Mouse (Mus musculus): ENCODE measurements around the gene E130311K13Rik. TPM values are rescaled to one million over a fixed set of nuclear protein-coding genes. Genes with fewer than 3 reads are reported as not detected.

The E130311K13Rik gene
- total RNA-seq (2021) = 1 to 10 TPM; 6.4 to 7.1 TPM

- peak; percentile 94 for DNase-seq
Measured at GRCm38 (mm10) chr3:63928878-63929859, at the start of gene E130311K13Rik. Gene E130311K13Rik (minus strand): TSS chr3:63929472.

- DNase-seq = no peak
Measured at GRCm38 (mm10) chr3:63977895-63978294, 48.6 kb upstream of the E130311K13Rik start.

- peak; percentile 94 for DNase-seq
Measured at GRCm38 (mm10) chr3:63975955-63976908, 47.0 kb upstream of the E130311K13Rik start, which contains the start of gene Gmps. Gene Gmps (plus strand): TSS chr3:63976106.

- DNase-seq = no peak
Measured at GRCm38 (mm10) chr3:63965929-63966328, 36.7 kb upstream of the E130311K13Rik start.

- DNase-seq = no peak
Measured at GRCm38 (mm10) chr3:63964922-63965249, 35.6 kb upstream of the E130311K13Rik start.

GRCm38 (mm10) chr3:63964100-63964921, 35.0 kb upstream of the E130311K13Rik start, which contains the start of gene Slc33a1:
Gene Slc33a1 (minus strand): TSS chr3:63964768.
- peak; percentile 99 for DNase-seq

- peak; percentile 8 for DNase-seq
Measured at GRCm38 (mm10) chr3:63963421-63964099, 34.3 kb upstream of the E130311K13Rik start.

- no peak for DNase-seq
Measured at GRCm38 (mm10) chr3:63949837-63950236, 20.6 kb upstream of the E130311K13Rik start.

GRCm38 (mm10) chr3:63941204-63941850, 12.1 kb upstream of the E130311K13Rik start:
- DNase-seq = no peak

- no peak for DNase-seq
Measured at GRCm38 (mm10) chr3:63938928-63939327, 9.7 kb upstream of the E130311K13Rik start.

- DNase-seq = peak; percentile 14
Measured at GRCm38 (mm10) chr3:63919634-63920033, 9.6 kb downstream of the E130311K13Rik start.

- DNase-seq = no peak
Measured at GRCm38 (mm10) chr3:63910301-63910700, 19.0 kb downstream of the E130311K13Rik start.

- peak; percentile 5 for DNase-seq
Measured at GRCm38 (mm10) chr3:63905241-63905640, 24.0 kb downstream of the E130311K13Rik start.

GRCm38 (mm10) chr3:63904157-63904556, 25.1 kb downstream of the E130311K13Rik start:
- no peak for DNase-seq

- DNase-seq = no peak
Measured at GRCm38 (mm10) chr3:63900021-63900571, 29.2 kb downstream of the E130311K13Rik start.

- peak; percentile 55 for DNase-seq
Measured at GRCm38 (mm10) chr3:63899309-63899695, 30.0 kb downstream of the E130311K13Rik start, which contains the start of gene Plch1. Gene Plch1 (minus strand): TSS chr3:63899472.

GRCm38 (mm10) chr3:63898581-63899308, 30.5 kb downstream of the E130311K13Rik start:
- peak; percentile 73 for DNase-seq

- DNase-seq = no peak
Measured at GRCm38 (mm10) chr3:63897177-63897576, 32.1 kb downstream of the E130311K13Rik start.

- no peak for DNase-seq
Measured at GRCm38 (mm10) chr3:63896303-63896702, 33.0 kb downstream of the E130311K13Rik start.
